Mouse (Mus musculus): ENCODE data around the gene Mroh2a.

DNA sequence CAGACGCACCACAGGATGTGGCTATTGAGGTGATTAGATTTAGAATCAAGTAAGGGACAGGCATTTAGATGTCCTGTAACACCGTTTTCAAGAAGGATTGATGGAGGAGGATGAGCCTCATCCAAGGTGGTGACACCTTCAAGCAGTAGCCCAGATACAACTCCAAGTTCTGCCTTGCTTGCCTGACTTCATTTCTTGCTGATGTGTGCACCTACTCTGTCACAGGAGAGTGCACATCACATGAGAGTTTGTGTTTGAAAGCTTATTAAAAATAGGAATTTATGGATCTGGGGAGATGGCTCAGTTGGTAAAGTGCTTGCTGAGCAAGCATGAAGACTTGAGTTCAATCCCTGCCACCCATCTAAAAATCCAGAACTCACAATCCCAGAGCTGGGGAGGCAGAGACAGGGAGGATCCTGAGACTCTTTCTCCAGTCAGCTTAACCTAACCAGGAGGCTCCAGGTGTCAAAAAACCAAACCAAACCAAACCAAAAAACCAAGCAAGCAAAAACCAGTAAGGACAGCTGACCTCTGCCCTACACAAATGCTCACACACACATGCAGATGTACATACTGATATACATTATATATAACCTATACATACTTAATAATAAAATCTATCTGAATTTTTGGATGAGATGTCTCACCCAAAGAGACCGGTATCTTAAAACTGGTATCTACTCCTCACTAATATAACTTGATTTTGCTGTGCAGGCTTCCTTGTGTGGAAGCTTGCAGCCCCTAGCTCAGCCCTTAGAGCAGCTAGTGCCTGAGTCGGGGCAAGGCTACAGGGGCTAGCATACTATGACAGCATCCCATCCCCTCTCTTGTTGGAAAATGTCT, 72.1 kb downstream of the Mroh2a start:
- no peak for TF ChIP-seq CTCF (IDR thresholded peaks at IDR 0.05; ENCODE audit: extremely low read depth, insufficient read depth, insufficient read length, insufficient replicate concordance)
- TF ChIP-seq POLR2A (IDR thresholded peaks at IDR 0.05; ENCODE audit: low read depth, low read length), result no peak
